Mouse (Mus musculus) urinary bladder, postnatal 14 days (tissue): ENCODE results near the gene Olfr1186.
"Not testable (repeated sequence)": the region's sequence is repeated elsewhere in the genome, so short reads cannot be mapped to it uniquely, and the experiment has no call there.

Source experiments
- DNase-seq: peaks from one replicate; pipeline ENCODE4 v3.0.0; 2021; ENCODE audit warnings: low spot score

Gene Olfr1186

DNA sequence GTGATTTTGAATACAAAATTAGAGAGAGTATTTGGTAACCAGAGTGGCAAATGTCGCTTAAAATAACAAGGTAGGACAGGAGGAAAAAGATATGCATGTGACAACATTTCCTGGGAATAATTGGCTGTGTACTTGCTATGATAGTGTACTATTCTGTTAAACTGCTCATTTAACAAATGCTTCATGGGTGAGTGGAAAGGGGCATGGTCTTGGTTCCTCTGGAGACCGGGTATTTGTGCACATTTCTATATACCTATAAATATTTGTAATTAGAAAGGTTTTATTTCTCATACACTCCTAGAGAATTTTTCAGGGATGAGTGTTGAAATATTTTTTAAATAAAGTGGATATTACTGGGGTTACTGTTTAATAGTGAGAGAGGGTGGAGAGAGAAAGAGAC is at the start of gene Olfr1186:
Olfr1186 (plus strand) TSS at position 301 of the 400 bp plus-strand sequence.
- DNase-seq: no peak

DNA sequence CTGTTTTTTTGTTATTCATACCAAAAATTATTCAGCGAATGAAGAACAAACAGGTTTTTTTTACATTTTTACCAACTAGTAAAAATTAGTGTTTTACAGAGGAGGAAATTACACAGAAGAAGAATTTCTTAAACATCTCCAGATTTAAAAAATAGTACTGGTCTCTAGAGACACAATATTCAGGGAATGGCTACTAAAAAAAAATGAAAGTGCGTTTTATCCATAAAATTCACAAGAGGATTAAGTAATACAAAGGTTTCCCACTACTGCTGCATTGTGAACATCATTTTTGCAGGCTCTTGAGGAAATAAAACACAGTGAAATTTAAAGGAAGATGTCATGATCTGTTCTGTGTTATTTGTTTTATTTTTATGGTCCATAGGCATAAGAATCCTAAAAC is 35.1 kb upstream of the Olfr1186 start, which contains the start of gene Olfr1184:
Olfr1184 (plus strand) TSS at position 301 of the 400 bp plus-strand sequence.
- no peak for DNase-seq

DNA sequence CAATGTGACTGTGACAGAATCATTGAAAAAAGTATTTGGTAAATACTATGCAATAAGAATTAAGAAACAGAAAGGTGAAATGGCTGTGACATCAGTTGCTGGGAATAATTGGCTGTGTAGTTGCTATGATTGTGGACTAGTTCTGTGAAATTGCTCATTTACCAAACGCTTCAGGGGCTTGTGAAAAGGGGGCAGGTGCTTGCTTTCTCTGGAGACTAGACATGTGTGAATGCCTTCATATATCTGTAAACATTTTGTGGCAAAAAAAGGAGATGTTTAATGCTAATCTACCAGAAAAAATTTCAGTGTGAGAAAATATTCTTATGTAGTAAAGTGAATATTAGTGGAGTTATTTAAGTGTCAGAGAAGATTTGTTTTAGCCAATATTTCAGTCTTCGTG is 25.3 kb upstream of the Olfr1186 start, which contains the start of gene Olfr1185-ps1:
Olfr1185-ps1 (plus strand) TSS at position 301 of the 400 bp plus-strand sequence.
- no peak for DNase-seq

DNA sequence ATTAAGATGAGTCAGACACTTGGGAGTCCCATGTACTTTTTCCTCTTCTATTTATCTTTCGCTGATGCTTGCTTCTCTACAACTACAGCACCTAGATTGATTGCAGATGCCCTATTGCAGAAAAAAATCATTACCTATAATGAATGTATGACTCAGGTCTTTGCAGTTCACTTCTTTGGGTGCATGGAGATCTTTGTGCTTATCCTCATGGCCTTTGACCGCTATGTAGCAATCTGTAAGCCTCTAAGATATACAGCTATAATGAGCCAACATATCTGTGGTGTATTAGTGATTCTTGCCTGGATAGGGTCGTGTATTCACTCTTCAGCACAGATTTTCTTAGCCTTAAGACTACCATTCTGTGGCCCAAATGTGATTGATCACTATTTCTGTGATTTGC is 7.4 kb downstream of the Olfr1186 start:
- DNase-seq: no peak

DNA sequence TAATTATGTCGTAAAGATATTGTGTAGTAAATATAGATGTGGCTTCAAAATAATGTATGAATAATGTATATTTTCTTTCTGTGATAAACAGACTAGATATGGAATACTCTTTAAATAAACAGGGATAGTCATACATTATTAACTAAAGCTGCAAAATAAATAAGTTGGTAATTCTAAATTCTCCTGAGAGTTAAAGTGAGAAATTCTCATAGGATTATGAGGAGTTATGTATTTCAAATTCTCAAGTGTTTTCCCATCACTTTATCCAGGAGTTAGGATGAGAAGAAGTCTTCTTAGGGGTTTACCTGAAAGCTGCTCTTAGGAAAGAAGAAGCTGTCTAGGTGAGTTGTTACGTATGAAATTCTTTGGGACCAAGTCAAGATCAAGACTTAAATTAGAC is 38.3 kb downstream of the Olfr1186 start, which contains the start of gene Olfr1188:
Olfr1188 (plus strand) TSS at position 301 of the 400 bp plus-strand sequence.
- no peak for DNase-seq

DNA sequence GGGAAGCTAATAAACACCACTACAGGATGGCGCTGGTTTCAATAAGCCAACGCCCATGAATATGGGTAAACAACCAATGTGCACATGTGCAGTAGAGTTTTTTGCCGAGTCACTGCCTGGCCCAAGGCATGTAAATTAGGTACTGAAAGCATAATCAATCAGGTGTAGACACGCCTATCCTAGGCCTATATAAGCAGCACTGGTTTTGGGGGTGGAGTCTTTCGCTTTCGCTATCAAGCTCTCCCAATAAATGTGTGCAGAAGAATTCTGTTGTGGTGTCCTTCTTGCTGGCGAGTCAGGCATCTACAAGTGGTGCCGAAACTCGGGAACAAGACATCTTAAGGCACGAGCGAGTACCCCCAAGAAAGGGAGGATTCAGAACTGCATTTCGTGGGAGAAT is 54.3 kb downstream of the Olfr1186 start:
- not testable (repeated sequence) for DNase-seq
